Mouse (Mus musculus): ENCODE results near the gene Tmem72. TPM values are rescaled to one million over a fixed set of nuclear protein-coding genes. Genes with fewer than 3 reads are reported as not detected.

The Tmem72 gene
- polyA plus RNA-seq, 1 experiment: not detected

- H3K27ac ChIP-seq (ENCODE audit: insufficient read depth, low read depth, low read length): no peak overlapping the region
- peaks cover 5% of the 10 kb centered on the region for H3K4me1 ChIP-seq (ENCODE audit: control insufficient read depth, insufficient read depth, insufficient read length, low read length)
- H3K36me3 ChIP-seq (ENCODE audit: control insufficient read depth, insufficient read depth, low read length): peaks cover 10% of the 10 kb centered on the region; the same call in 1 of the 2 replicates
- no peak overlapping the region for H3K4me3 ChIP-seq (ENCODE audit: low read depth, low read length)
- no peaks in the 10 kb centered on the region for H3K27me3 ChIP-seq (ENCODE audit: control insufficient read depth, insufficient read depth, low read length)
- TF ChIP-seq POLR2A (IDR thresholded peaks at IDR 0.05; ENCODE audit: low read depth, low read length) (no peak), CTCF (IDR thresholded peaks at IDR 0.05; ENCODE audit: extremely low read depth, insufficient read length, insufficient replicate concordance, low read depth, low read length) (no peak)
- 34% methylated on average over 2 of the region's 2 CpGs for WGBS
Measured at GRCm38 (mm10) chr6:116639663-116640062, 77.0 kb downstream of the Tmem72 start.

- Histone ChIP-seq H3K27me3 (ENCODE audit: control insufficient read depth, insufficient read depth, low read length) (no peaks in the 10 kb centered on the region), H3K27ac (ENCODE audit: insufficient read depth, low read depth, low read length) (no peak overlapping the region), H3K4me3 (ENCODE audit: low read depth, low read length) (no peak overlapping the region), H3K36me3 (ENCODE audit: control insufficient read depth, insufficient read depth, low read length) (peaks cover 8% of the 10 kb centered on the region; the same call in 1 of the 2 replicates), H3K4me1 (ENCODE audit: control insufficient read depth, insufficient read depth, insufficient read length, low read length) (peaks cover 5% of the 10 kb centered on the region)
- WGBS: 82% methylated on average over 2 of the region's 2 CpGs
- TF ChIP-seq CTCF (IDR thresholded peaks at IDR 0.05; ENCODE audit: extremely low read depth, insufficient read length, insufficient replicate concordance, low read depth, low read length) (no peak), POLR2A (IDR thresholded peaks at IDR 0.05; ENCODE audit: low read depth, low read length) (no peak)
Measured at GRCm38 (mm10) chr6:116638871-116639270, 77.8 kb downstream of the Tmem72 start.

- H3K27me3 ChIP-seq (ENCODE audit: control insufficient read depth, insufficient read depth, low read length): no peaks in the 10 kb centered on the region
- WGBS: 78% methylated on average over 5 of the region's 5 CpGs
- H3K4me1 ChIP-seq (ENCODE audit: control insufficient read depth, insufficient read depth, insufficient read length, low read length): peaks cover 5% of the 10 kb centered on the region
- peaks cover 8% of the 10 kb centered on the region; the same call in 1 of the 2 replicates for H3K36me3 ChIP-seq (ENCODE audit: control insufficient read depth, insufficient read depth, low read length)
- no peak overlapping the region for H3K4me3 ChIP-seq (ENCODE audit: low read depth, low read length)
- TF ChIP-seq POLR2A (IDR thresholded peaks at IDR 0.05; ENCODE audit: low read depth, low read length): no peak
- TF ChIP-seq CTCF (IDR thresholded peaks at IDR 0.05; ENCODE audit: extremely low read depth, insufficient read length, insufficient replicate concordance, low read depth, low read length): no peak
- H3K27ac ChIP-seq (ENCODE audit: insufficient read depth, low read depth, low read length): no peak overlapping the region
Measured at GRCm38 (mm10) chr6:116637496-116637895, 79.2 kb downstream of the Tmem72 start.

GRCm38 (mm10) chr6:116636581-116637235 lies 80.0 kb downstream of the Tmem72 start:
- 69% methylated on average over 9 of the region's 9 CpGs for WGBS
- peaks cover 8% of the 10 kb centered on the region; the same call in 1 of the 2 replicates for H3K36me3 ChIP-seq (ENCODE audit: control insufficient read depth, insufficient read depth, low read length)
- peaks cover 5% of the 10 kb centered on the region for H3K4me1 ChIP-seq (ENCODE audit: control insufficient read depth, insufficient read depth, insufficient read length, low read length)
- TF ChIP-seq CTCF (IDR thresholded peaks at IDR 0.05; ENCODE audit: extremely low read depth, insufficient read length, insufficient replicate concordance, low read depth, low read length) (no peak), POLR2A (IDR thresholded peaks at IDR 0.05; ENCODE audit: low read depth, low read length) (no peak)
- no peak overlapping the region for H3K27ac ChIP-seq (ENCODE audit: insufficient read depth, low read depth, low read length)
- no peaks in the 10 kb centered on the region for H3K27me3 ChIP-seq (ENCODE audit: control insufficient read depth, insufficient read depth, low read length)
- H3K4me3 ChIP-seq (ENCODE audit: low read depth, low read length): no peak overlapping the region

GRCm38 (mm10) chr6:116635251-116636180 lies 81.2 kb downstream of the Tmem72 start:
- Histone ChIP-seq H3K4me1 (ENCODE audit: control insufficient read depth, insufficient read depth, insufficient read length, low read length) (peaks cover 5% of the 10 kb centered on the region), H3K27me3 (ENCODE audit: control insufficient read depth, insufficient read depth, low read length) (no peaks in the 10 kb centered on the region), H3K27ac (ENCODE audit: insufficient read depth, low read depth, low read length) (peak overlapping the region; percentile 35), H3K36me3 (ENCODE audit: control insufficient read depth, insufficient read depth, low read length) (peaks cover 5% of the 10 kb centered on the region; the same call in 1 of the 2 replicates), H3K4me3 (ENCODE audit: low read depth, low read length) (no peak overlapping the region)
- WGBS: 19% methylated on average over 10 of the region's 10 CpGs
- TF ChIP-seq POLR2A (IDR thresholded peaks at IDR 0.05; ENCODE audit: low read depth, low read length) (no peak), CTCF (IDR thresholded peaks at IDR 0.05; ENCODE audit: extremely low read depth, insufficient read length, insufficient replicate concordance, low read depth, low read length) (no peak)

GRCm38 (mm10) chr6:116633741-116634695 lies 82.7 kb downstream of the Tmem72 start:
- no peak for TF ChIP-seq POLR2A (IDR thresholded peaks at IDR 0.05; ENCODE audit: low read depth, low read length)
- TF ChIP-seq CTCF (IDR thresholded peaks at IDR 0.05; ENCODE audit: extremely low read depth, insufficient read length, insufficient replicate concordance, low read depth, low read length): no peak
- Histone ChIP-seq H3K27me3 (ENCODE audit: control insufficient read depth, insufficient read depth, low read length) (no peaks in the 10 kb centered on the region), H3K4me3 (ENCODE audit: low read depth, low read length) (no peak overlapping the region), H3K4me1 (ENCODE audit: control insufficient read depth, insufficient read depth, insufficient read length, low read length) (peaks cover 5% of the 10 kb centered on the region), H3K36me3 (ENCODE audit: control insufficient read depth, insufficient read depth, low read length) (peaks cover 5% of the 10 kb centered on the region; the same call in 1 of the 2 replicates), H3K27ac (ENCODE audit: insufficient read depth, low read depth, low read length) (no peak overlapping the region)
- 92% methylated on average over 17 of the region's 17 CpGs for WGBS

All from small intestine, adult 2 months (tissue).